Mouse (Mus musculus) ES-CJ7 (cell line): ENCODE measurements around the gene Adap1.
A peak's percentile ranks its signal among the peaks of the same experiment; 100 is the strongest.

Experiments
- DNase-seq: peaks from one replicate; pipeline ENCODE4 v3.0.0; 2011; ENCODE audit warnings: low read depth, low spot score

Gene Adap1

DNA sequence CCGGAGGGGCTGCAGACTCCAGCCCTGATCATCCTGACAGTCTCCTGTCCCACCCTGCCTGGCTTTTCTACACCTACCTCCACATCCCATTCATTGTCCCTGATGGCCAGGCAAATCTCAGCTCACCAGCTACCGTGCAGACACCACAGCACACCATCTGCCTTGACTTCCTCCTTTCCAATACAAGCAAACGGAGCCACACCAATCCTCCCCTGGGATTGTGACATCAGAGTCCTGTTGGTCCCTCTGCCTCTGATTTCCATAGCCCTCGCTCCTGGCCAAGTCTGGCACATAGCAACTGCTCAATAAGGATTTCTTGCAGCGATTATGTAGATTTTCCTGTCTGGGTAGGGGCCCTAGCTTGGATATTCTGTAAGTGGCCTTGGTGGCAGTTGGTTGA, 25.7 kb upstream of the Adap1 start, which contains the start of gene Cox19:
Gene Cox19 (minus strand): TSS at position 285 of the 400 bp plus-strand sequence.
- no peak for DNase-seq

DNA sequence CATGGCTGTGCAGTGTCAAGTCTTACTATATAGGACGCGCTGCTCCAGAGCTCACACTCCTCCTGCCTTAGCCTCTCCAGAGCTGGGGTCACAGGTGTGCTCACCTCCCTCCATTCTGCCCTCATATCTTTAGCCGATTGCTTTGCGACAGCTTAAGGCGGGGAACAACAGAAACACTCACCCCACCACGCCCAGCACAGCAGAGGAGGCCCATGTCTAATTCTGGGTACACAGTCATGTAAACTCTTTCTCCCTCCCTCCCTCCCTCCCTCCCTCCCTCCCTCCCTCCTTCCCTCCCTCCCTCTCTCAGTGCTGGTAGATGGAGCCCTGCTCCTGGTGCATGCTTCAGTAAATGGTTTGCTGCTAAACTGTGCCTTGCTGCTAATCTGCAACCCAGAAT, 24.3 kb upstream of the Adap1 start:
- no peak for DNase-seq

DNA sequence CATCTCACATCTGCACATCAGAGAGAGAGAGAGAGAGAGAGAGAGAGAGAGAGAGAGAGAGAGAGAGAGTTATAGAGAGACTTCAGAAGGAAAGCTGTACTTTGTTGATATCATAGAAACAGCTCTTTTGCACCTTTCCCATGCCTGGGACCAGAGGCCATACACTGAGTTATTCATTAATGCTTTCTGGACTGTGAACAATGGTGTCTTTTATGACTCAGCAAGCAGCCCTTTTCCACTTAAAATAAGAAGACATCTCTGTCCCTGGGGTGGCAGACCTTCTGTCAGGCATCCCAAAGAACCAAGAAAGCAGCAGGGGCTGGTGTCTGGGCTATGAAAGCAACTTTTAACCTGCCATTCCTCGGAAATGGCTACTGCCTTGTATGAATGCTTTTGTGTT, 21.8 kb upstream of the Adap1 start:
- DNase-seq: no peak

DNA sequence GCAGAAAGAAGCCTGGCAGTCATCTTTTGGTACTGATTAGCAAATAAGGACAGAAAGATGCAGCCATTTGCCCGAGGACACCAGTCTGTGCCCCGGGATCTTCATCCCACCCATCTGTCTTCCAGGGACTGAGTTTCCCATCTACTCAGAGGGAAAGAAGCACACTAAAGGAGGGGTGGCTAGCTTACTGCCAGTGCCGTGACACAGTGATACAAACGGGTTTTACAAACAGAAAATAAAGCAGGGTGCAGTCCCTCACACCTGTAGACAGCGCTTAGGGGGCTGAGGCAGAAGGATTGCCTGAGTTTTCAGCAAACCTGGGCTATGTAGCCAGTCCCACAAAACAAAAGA, 19.9 kb upstream of the Adap1 start:
- DNase-seq: no peak

DNA sequence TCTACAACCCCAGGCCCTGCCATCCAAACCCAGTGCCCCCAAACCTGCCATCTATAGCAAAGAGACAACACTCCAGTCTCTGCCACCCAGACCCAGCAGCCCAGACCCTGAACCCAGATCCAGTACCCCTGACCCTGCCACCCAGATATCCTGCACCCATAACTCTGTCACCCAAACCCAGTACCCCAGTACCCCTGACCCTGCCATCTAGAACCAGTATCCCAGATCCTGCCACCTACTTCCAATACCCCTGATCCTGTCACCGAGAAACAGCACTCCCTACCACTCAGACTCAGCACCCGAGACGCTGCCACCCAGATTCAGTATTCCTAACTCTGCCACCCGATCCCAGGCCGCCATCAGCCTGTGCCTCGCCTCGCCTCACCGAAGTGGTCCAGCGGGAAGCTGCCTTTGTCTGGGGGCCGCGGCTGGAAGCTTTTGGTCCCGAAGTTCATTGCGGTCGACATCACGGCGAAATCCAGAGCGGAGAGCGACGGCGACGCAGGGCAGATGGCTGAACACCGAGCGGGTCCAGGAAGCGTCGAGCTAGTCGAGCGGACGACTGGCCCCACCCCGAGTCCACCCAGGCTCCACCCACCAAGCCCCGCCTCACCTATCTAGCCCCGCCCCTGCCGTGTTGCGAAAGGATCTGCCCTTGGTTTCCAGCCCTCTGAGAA, 19.4 kb upstream of the Adap1 start:
- DNase-seq: peak; percentile 94

DNA sequence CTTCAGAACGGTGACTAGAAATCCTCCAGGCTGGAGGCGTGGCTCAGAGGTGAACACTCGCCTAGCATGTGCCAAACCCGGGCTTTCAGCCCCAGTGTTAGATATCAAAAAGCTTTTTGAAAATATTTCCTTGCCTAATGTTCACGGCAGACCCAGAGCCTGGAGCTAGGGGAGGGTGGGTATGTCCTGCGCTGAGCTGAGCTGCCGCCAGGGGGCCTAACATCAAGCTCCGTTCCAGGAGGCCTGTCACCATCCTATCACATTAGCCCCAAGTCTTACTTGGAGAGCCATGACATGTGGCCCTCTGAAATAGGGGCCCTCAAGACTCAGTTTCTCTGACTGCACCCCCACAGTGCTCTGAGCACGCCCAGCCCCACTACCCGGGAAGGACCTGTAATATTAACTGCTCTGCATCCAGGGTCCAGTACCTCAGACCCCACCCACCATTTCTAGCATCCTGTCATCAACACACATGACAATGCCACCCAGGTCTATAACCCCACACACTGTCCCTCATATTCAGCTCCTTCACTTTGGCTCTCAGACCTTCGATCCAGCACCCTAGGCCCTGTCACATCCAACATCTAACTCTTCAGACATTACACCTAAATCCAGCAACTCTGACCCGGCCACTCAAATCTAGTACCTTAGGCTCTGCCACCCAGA, 18.7 kb upstream of the Adap1 start:
- DNase-seq: peak; percentile 86

DNA sequence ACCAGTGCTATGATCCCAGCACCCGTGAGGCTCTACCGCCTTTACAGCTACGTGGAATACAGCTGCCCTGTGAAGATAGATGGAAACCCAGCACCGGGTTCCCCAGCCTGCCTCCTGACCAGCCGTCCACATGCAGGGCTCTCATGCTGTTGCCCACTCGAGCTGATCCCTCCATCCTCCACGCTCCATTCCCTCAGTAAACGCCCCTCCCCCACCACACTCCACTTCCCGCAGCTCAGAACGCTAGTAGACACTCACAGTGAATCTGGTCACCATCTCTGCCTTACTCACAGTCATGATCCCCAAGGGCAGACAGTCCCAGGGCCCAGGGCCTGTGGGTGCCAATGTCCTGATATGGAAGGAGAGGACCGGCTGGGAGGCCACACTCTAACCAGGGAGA, 13.5 kb upstream of the Adap1 start:
- DNase-seq: no peak

DNA sequence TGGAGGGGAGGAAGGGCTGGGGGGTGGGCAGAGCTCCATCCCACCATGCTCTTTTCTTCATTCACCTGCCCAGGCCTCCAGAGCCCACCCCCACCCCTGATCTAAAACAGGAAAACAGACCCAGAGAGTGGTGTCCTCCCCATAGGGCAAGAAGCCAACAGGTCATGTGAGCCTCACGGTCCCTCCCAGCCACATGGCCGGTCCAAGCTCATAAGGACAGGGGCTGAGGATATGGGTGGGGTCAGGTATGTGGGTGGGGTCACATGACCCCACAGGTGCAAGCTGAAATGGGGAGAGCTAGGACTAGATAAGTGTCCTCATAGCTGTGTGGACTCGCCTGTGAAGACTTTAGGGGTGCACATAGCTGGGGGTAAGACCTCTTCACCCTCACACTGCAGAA, 13.0 kb upstream of the Adap1 start:
- no peak for DNase-seq

DNA sequence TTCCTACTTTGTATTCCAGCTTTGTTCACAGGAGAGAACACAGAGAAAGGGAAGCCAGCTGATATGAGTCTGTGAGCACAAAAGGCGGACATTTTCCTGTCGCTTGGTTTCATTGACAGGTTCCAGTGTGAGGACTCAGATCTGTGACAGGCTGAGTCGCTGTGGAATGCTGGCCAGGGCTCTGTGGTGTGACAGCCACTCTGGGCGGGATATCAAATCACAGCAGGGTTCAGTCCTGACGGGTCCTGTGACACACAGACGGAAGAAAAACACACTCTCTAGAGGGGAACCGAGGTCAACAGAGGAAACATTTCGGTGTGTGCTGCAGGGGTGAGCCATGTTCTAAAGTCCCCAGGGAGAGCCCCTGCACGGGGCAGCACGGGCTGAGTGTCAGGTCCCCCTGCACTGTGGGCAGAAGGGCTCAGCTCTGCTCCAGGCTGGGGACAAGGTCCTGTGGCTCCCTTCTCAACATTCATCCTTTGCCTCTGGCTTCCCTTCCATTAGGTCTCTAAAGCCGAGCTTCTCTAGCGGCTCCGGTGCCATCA, 12.5 kb upstream of the Adap1 start:
- DNase-seq: no peak

DNA sequence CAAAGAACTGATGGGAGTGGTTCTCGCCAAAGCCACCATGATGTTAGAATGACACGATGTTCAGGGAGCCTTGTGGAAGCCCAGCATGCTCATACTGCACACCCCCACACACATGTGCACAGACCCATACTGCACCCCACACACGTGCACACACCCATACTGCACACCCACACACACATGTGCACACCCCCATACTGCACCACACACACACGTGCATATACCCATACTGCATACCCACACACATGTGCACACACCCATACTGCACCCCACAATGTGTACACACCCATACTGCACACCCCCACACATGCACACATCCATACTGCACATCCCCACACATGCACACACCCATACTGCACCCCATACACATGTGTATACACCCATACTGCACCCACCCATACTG, 10.2 kb upstream of the Adap1 start:
- no peak for DNase-seq

DNA sequence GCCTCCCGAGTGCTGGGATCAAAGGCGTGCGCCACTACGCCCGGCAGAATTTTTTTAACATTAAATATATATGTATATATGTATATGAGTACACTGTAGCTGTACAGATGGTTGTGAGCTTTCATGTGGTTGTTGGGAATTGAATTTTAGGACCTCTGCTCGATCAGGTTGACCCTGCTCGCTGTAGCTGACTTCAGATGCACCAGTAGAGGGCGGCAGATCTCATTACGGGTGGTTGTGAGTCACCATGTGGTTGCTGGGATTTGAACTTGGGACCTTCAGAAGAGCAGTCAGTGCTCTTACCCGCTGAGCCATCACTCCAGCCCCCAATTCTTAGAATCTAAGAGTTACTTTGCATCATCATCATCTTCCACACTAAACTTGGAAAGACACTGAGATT, 9.0 kb upstream of the Adap1 start:
- DNase-seq: peak; percentile 40

DNA sequence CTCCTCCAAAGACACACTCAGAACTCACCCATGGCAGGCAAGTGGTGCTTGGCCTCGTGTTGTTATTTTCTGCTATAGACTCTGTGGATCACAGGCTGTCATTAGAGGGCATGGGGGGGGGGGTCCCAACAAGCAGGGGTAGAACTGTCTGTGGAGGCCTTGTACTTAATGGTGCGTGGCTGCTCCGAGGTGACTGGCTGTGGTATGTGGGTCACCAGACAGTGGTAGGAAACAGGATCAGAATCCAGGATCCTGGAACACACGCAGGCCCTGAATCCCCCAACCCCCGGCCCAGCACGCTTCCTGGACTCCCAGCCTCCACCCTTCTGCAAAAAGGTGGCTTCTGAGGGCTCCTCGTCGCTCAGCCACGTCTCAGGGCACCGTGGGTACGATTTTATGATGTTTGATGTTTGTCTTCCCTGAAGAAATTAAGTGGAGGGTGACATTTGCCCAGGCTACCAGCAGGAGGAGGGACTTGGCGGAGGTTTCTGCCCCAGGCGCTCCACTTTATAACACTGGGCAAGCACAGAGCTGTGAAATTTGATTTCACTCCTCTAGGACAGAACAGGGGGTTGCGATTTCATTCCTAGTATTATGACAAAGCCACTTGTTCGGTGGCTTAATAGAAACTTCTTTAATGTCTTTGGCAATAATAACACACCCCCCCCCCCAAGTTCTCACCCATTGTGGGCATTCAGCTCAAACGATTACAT, 8.0 kb upstream of the Adap1 start:
- no peak for DNase-seq

DNA sequence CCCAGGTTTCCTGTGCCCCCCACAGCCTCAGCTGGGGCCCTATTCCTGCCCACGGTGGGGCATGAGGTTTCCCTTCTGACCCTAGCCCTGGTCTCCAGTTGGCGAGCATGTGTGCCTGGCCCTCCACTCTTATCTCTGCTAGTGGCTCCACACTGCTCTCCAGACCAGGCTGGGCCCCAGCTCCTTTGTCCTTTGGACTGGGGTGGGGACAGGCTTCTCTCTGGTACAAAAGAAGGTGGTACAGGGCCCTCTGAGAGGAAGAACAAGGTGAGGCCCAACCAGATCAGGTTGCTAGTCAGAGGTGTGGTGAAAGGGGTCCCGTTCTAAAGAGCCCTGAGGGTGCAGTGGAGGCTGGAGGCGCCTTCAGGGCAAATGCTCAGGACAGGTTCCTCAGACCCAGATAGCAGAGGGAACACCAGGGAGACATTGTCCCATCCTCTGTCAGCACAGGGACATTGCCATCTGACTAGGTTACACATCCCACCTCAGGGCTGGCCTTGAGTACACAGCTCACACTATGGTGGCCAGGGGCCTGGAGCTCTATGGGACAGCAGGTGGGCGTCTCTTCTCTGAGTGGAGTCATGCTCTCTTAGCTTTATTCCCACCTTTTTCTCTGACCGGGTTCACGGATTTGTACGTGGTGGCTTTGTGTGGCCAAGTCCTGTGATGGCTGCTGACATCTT, 7.3 kb upstream of the Adap1 start:
- DNase-seq: no peak

DNA sequence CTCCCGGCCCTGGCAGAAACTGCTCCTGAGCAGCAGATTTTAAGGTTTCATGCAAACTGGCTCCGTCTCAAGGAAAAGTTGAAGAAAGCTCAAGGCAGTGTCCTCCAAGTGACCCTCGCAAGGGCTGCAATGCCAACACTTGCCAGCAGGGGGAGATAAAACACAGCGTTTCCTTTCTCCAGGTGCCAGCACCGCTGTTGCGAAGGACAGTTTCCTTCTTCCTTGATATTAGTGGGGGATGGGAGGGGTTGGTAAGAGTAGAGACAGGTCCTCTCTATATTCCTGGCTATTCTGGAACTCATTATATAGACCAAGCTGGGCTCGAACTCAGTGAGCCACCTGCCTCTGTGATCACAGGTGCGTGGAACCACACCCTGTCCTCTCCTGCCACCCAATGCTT, 6.3 kb upstream of the Adap1 start:
- peak; percentile 79 for DNase-seq

DNA sequence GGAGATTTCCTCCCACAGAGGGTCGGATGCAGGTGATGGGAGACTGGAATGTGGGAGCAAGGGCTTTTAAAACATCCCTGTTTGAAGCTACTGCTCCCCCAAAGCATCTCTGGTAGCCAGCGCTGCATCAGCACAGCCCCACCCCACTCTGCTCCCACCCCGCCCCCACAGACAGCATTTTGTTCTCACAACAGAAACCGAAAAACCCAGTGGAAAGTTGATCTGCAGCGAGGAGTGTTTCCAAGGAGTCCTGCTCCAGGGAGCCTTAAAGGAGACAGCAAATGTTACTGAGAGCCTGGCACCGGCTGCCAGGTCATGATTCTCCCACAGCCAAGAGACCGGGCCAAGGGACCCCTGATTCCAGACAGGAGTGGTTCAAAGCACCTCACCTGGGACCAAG, 5.3 kb upstream of the Adap1 start:
- no peak for DNase-seq

DNA sequence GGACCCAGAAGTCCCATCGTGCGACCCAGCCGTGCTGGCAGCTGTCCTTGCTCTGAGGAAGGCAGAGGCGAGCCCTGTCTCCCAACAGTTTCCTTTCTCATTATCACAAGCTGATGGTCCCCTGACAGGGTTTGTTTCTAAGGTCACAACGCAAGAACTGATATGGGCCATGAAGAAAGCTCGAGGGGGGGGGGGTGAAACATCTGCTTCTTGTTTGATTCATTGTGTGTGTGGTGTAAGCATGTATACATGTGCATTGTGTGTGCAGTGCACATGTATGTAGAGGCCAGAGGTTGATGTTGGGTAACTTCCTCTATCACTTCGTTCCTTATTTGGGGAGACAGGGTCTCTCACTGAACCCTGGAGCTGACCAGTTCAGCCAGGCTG, 2.2 kb upstream of the Adap1 start:
- no peak for DNase-seq

DNA sequence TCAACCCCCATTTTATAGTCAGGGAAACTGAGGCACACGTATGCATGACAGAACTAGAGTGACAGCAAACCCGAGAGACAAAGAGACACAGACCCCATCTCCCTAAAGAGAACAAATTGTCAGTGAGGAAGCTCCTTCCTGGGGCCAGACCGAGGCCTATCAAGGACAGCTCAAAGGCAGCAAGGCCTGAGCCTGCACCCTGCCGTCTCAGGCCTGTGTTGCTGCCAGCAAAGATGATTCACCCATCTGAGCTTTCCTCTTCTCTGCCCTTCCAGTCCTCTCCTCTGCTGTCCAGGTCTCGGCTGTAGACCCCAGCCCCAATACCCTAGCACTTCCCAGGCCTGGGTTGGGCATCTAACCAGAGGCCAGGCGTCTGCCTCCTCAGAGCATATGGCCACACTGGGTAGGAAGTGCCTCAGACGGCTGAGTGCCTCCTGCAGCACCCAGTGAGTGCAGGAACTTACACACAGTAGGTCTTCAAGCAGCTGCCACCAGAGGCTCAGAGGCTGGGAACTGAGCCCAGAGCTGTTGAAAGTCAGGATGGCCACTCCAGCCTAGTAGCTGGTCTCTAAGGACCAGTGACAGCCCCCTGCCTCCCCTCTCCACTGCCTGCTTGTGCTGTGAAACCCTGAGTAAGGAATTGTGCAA, 1.7 kb upstream of the Adap1 start:
- DNase-seq: no peak

DNA sequence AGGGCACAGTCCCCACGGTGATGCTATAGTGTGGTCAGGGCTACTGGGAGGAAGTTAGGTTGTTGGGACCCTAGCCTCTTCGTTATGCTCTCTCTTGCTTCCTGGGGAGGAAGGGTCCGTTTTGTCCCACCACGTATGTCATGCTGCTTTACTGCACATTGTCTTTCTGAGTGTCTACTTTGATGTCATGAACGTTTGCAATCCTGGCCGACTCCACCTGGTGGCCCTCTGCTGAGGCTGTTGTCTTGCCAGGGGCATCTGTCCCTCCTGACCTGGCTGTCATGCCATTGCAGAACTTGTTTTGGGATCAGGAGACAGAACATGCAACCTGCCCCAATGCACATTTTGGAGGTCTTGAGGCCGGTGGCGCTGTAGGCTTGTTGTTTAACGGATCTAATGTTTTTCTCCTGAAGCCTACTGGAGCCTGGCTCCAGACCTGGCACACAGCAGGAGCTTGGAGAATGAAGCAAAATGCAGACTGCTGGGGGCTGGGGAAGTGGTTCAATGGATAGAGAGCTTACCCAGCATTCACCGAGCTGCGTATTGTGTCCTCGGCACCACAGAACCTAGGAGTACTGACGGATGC, 782 bp upstream of the Adap1 start:
- DNase-seq: peak; percentile 77

DNA sequence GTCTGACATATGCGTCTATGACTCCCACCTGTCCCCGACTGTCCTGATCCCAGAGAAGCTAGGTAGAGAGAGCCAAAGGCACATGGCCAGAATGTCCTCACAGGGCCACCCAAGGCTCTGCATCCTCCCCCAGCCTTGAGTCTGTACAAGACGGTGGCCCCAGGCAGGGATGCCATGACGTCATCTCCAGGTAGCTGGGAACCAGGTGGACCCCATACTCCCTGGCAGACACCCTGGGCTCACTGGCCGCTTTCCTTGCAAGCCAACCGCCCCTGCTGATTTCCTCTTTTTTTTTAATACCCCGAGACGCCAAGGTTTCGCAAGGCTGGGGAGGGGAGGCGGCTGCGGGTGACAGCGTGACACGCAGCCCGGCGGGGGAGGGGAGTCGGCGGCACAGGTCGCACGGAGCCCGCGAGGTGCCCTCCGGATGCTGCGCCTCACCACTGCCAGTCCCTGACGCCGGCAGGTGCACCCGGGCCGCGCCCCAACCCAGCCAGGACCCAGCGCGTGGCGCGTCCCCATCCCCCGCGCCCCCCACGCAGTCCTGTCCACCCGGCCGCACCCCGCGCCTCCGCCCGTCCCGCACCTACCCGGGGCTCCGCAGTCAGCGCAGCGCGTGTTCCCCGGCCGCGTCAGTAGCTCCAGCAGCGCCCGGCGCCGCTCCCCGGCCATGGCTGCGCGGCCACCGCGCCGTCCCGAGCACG, 579 bp downstream of the Adap1 start:
- DNase-seq: no peak

DNA sequence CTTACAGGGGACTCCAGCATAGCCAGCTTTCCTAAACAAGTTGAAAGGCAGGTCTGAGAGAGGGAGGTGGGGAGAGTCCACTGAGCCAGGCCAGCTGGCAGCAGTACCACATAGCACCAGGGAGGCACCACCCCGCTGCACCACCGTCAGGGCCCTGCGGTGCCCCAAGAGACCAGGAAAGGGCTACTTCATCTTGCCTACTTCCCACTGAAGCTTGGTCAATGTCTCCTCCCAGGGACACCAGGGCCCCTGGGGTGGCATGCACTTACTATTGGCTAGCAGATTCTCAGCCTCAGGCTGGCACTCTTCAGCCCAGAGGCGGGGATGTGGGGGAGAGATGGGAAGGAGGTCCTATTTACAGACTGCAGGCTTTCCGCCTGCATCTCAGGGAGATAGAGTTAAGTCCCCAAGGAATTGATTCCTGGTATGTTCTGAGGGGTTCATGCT, 1.4 kb downstream of the Adap1 start:
- DNase-seq: no peak
